Mouse (Mus musculus) ES-E14 (cell line): ENCODE measurements around the gene Zfp692. TPM values are rescaled to one million over a fixed set of nuclear protein-coding genes. Genes with fewer than 3 reads are reported as not detected.

Experiments
- DNase-seq: peaks from one replicate; pipeline ENCODE4 v3.0.0-alpha.2; 2013; ENCODE audit warnings: low read depth, low spot score
- H3K27ac ChIP-seq: 2 replicates; pipeline ENCODE4 v1.5.1; 2012; ENCODE audit warnings: low read depth, mild to moderate bottlenecking, low read length, moderate library complexity, mixed read lengths; ENCODE audit not compliant: poor library complexity, insufficient read depth, severe bottlenecking
- H3K36me3 ChIP-seq: 2 replicates; pipeline ENCODE4 v1.6.1; 2012; ENCODE audit warnings: mild to moderate bottlenecking, low read length, moderate library complexity, mixed read lengths; ENCODE audit not compliant: control insufficient read depth, poor library complexity, insufficient read depth, severe bottlenecking
- H3K4me1 ChIP-seq, 2 experiments: fragments of 150-350 bp in 1 of 2; sonication (generic) in 1 of 2; 2 replicates each; pipeline ENCODE4 v1.6.1; 2012; ENCODE audit warnings: low read length in 2 of 2, mild to moderate bottlenecking in 1 of 2, mixed read lengths in 1 of 2; ENCODE audit not compliant: control insufficient read depth in 2 of 2, insufficient read depth in 2 of 2, poor library complexity in 1 of 2
- H3K4me3 ChIP-seq, 2 experiments: fragments of 150-350 bp in 1 of 2; sonication (generic) in 1 of 2; 2 replicates each; pipeline ENCODE4 v1.5.1; 2012; ENCODE audit warnings: low read length in 2 of 2, low read depth in 1 of 2, mild to moderate bottlenecking in 1 of 2, mixed read lengths in 1 of 2; ENCODE audit not compliant: insufficient read depth in 1 of 2, poor library complexity in 1 of 2, severe bottlenecking in 1 of 2
- H3K9ac ChIP-seq: 2 replicates; pipeline ENCODE4 v1.6.1; 2012; ENCODE audit warnings: low read depth, mild to moderate bottlenecking, low read length, mixed read lengths; ENCODE audit not compliant: poor library complexity, insufficient read depth, severe bottlenecking
- H3K9me3 ChIP-seq: fragments of 150-350 bp; sonication (generic); 2 replicates; pipeline ENCODE4 v1.6.1; 2012; ENCODE audit warnings: low read depth, mild to moderate bottlenecking, low read length; ENCODE audit not compliant: control insufficient read depth, insufficient read depth
- CHD2 ChIP-seq: IDR thresholded peaks from 2 replicates; pipeline ENCODE4 v1.6.1; 2014; ENCODE audit warnings: mild to moderate bottlenecking, low read depth, low read length, inconsistent platforms
- HCFC1 ChIP-seq: IDR thresholded peaks from 2 replicates; pipeline ENCODE4 v1.6.1; 2012; ENCODE audit warnings: low read length, inconsistent platforms, borderline replicate concordance; ENCODE audit not compliant: insufficient read depth
- MAFK ChIP-seq: IDR thresholded peaks from 2 replicates; pipeline ENCODE4 v1.6.1; 2014; ENCODE audit warnings: mild to moderate bottlenecking, low read depth, low read length, inconsistent platforms; ENCODE audit not compliant: insufficient read depth
- ZC3H11A ChIP-seq: IDR thresholded peaks from 2 replicates; pipeline ENCODE4 v1.6.1; 2012; ENCODE audit warnings: low read depth, mild to moderate bottlenecking, inconsistent platforms, low read length, borderline replicate concordance
- ZNF384 ChIP-seq: IDR thresholded peaks from 2 replicates; pipeline ENCODE4 v1.6.1; 2012; ENCODE audit warnings: low read depth, low read length, inconsistent platforms
- in situ Hi-C, 2 experiments: fragments of 600-800 bp; cut with MboI; formaldehyde crosslinking; loops; one replicate each; pipeline ENCODE4 v1.15.1; 2025; ENCODE audit warnings: low sequenced_read_pairs in 2 of 2, inconsistent platforms in 1 of 2; ENCODE audit not compliant: unreplicated experiment in 2 of 2
- total RNA-seq: library from RNA; depleted of rRNA; stranded (reverse); fragments of 300-350 nt; gene quantifications from 2 replicates; pipeline ENCODE4 v1.2.3, GENCODE M21; 2012

The Zfp692 gene
- total RNA-seq, 1 experiment = 28.0 TPM

- TF ChIP-seq ZC3H11A (no peak), ZNF384 (peak; percentile 97), HCFC1 (peak; percentile 91)
- H3K36me3 ChIP-seq = peaks cover 4% of the 10 kb centered on the region; the same call in 1 of the 2 replicates
- peaks cover 0 to 4% of the 10 kb centered on the region in 2 experiments; a peak in 1 of 4 replicates for H3K4me1 ChIP-seq
- DNase-seq = peak; percentile 92
- peak within 1 kb of the TSS; percentile 78 for H3K27ac ChIP-seq
- peak within 1 kb of the TSS; percentile 86 to 98 for H3K4me3 ChIP-seq
- peak within 1 kb of the TSS; percentile 96 for H3K9ac ChIP-seq
- no peaks in the 10 kb centered on the region for H3K9me3 ChIP-seq
- in situ Hi-C loops = no loop called here
These were observed 23.6 kb downstream of the Zfp692 start, which contains the start of the genes Zfp672 and Sh3bp5l for GRCm38 (mm10) chr11:58330276-58331148. Gene Zfp672 (minus strand): TSS chr11:58330339. Gene Sh3bp5l (plus strand): TSS chr11:58330724.

DNA sequence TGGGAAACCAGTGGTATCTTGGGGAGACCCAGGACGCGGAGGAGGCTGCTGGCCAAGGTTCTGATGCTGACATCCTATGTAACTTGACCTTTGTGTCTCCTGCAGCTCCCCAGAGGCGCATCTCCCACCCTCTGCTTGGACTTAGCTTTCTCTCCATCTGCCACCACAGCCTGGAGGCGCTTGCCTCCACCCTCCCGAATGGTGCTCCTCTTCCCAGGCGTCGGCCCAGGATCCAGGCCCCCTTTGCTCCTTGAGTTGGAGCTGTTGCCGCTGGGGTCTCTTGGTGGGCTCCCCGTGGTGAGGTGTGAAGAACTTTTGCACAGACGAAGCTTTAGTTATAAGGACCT lies 24.3 kb downstream of the Zfp692 start:
- Histone ChIP-seq H3K27ac (no peak overlapping the region), H3K4me3 (peak overlapping the region; percentile 86 to 98), H3K4me1 (peaks cover 0 to 4% of the 10 kb centered on the region in 2 experiments; a peak in 1 of 4 replicates), H3K36me3 (peaks cover 4% of the 10 kb centered on the region; the same call in 1 of the 2 replicates), H3K9ac (peak overlapping the region; percentile 82), H3K9me3 (no peaks in the 10 kb centered on the region)
- in situ Hi-C loops = no loop called here
- TF ChIP-seq HCFC1 (no peak), CHD2 (no peak), ZC3H11A (no peak), MAFK (no peak), ZNF384 (no peak)
- no peak for DNase-seq

DNA sequence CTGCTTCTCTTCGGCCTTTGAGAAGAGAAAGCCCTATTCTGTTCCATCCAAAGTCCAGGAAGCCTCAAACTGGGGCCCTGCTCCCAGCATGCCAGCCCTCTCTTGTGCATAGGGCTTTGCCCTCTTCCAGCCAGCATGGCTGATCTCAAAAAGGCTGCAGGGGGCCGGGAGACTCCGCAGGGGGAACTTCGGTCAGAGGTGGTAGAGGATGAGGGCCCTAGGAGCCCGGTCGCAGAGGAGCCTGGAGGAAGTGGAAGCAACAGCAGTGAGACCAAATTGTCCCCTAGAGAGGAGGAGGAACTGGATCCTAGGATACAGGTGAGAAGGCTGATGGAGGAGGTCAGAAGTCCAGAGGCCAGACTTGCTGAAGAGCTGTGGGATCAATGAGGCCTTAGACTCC lies 24.7 kb downstream of the Zfp692 start:
- no peak overlapping the region for H3K27ac ChIP-seq
- TF ChIP-seq ZNF384 = no peak
- no peak for TF ChIP-seq HCFC1
- TF ChIP-seq ZC3H11A = no peak
- TF ChIP-seq CHD2 = no peak
- TF ChIP-seq MAFK = no peak
- H3K9ac ChIP-seq = peak overlapping the region; percentile 82; the same call in 1 of the 2 replicates
- in situ Hi-C loops = no loop called here
- H3K4me3 ChIP-seq = peak overlapping the region in 1 of 2 experiments; percentile 86; a peak in 1 of 4 replicates
- no peak for DNase-seq
- H3K4me1 ChIP-seq = peaks cover 0 to 4% of the 10 kb centered on the region in 2 experiments; a peak in 1 of 4 replicates
- no peaks in the 10 kb centered on the region for H3K9me3 ChIP-seq
- peaks cover 7% of the 10 kb centered on the region; the same call in 1 of the 2 replicates for H3K36me3 ChIP-seq

DNA sequence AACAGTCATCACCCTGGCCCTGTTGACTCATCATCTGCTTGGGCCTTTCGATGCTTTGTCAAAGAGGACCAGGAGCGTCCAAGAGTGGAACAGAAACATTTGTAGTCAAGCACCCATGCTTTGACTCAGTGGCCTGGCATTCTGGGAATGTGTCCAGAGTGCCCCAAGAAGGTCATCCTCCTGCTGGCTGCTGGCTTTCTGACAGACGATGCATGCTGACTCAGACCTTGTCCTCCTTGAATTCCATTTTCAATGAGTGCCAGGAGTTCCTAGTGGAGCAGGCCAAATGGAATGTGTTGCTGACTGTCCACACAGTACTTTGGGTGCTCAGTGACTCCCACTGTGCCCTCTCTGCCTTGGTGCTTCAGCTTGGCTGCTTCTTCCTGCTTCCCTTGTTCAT lies 27.9 kb downstream of the Zfp692 start:
- H3K9ac ChIP-seq = no peak overlapping the region
- in situ Hi-C loops = no loop called here
- H3K9me3 ChIP-seq = no peaks in the 10 kb centered on the region
- no peak for DNase-seq
- peaks cover 0 to 2% of the 10 kb centered on the region in 2 experiments; a peak in 1 of 4 replicates for H3K4me1 ChIP-seq
- peaks cover 19% of the 10 kb centered on the region for H3K36me3 ChIP-seq
- no peak for TF ChIP-seq CHD2
- no peak for TF ChIP-seq HCFC1
- TF ChIP-seq ZC3H11A = no peak
- TF ChIP-seq ZNF384 = no peak
- no peak for TF ChIP-seq MAFK
- no peak overlapping the region for H3K4me3 ChIP-seq
- no peak overlapping the region for H3K27ac ChIP-seq
